Mouse (Mus musculus): ENCODE results near the gene Cbx1. TPM values are rescaled to one million over a fixed set of nuclear protein-coding genes. Genes with fewer than 3 reads are reported as not detected.

Cbx1 gene
- total RNA-seq, 1 experiment from 2014 or later: 54.0 TPM

Other genes starting within 250 kb of the Cbx1 start
- 40.6 to 60.6 TPM (median 40.8 TPM) in 3 replicates for gene Snx11, start 11.6 kb upstream of the Cbx1 start, total RNA-seq (2017)
- gene Nfe2l1, start 40.8 kb downstream of the Cbx1 start, total RNA-seq (2017): 56.7 to 65.5 TPM (median 62.2 TPM) in 3 replicates
- 0.48 TPM in 1 of 3 replicates, not detected in the others for gene Copz2, start 60.7 kb downstream of the Cbx1 start, total RNA-seq (2017)
- 38.4 to 51.0 TPM (median 44.6 TPM) in 3 replicates for gene Cdk5rap3, start 127.4 kb downstream of the Cbx1 start, total RNA-seq (2017)
- 0.29 TPM in 1 of 3 replicates, not detected in the others for gene Prr15l, start 139.0 kb downstream of the Cbx1 start, total RNA-seq (2017)
- 18.3 to 23.7 TPM (median 20.6 TPM) in 3 replicates for gene Pnpo, start 154.9 kb downstream of the Cbx1 start, total RNA-seq (2017)
- 4.2 to 7.6 TPM (median 7.1 TPM) in 3 replicates for gene Sp2, start 193.8 kb downstream of the Cbx1 start, total RNA-seq (2017)
- gene Sp6, start 224.3 kb downstream of the Cbx1 start, total RNA-seq (2017): not detected in 3 replicates
- 2.3 to 3.2 TPM (median 2.9 TPM) in 3 replicates for gene Scrn2, start 240.8 kb downstream of the Cbx1 start, total RNA-seq (2017)